Mouse (Mus musculus): ENCODE data around the gene Cyth2. TPM values are rescaled to one million over a fixed set of nuclear protein-coding genes. Genes with fewer than 3 reads are reported as not detected.

Gene Cyth2
- 230 and 274 TPM in 2 replicates for polyA plus RNA-seq (2012; rRNA removed)

DNA sequence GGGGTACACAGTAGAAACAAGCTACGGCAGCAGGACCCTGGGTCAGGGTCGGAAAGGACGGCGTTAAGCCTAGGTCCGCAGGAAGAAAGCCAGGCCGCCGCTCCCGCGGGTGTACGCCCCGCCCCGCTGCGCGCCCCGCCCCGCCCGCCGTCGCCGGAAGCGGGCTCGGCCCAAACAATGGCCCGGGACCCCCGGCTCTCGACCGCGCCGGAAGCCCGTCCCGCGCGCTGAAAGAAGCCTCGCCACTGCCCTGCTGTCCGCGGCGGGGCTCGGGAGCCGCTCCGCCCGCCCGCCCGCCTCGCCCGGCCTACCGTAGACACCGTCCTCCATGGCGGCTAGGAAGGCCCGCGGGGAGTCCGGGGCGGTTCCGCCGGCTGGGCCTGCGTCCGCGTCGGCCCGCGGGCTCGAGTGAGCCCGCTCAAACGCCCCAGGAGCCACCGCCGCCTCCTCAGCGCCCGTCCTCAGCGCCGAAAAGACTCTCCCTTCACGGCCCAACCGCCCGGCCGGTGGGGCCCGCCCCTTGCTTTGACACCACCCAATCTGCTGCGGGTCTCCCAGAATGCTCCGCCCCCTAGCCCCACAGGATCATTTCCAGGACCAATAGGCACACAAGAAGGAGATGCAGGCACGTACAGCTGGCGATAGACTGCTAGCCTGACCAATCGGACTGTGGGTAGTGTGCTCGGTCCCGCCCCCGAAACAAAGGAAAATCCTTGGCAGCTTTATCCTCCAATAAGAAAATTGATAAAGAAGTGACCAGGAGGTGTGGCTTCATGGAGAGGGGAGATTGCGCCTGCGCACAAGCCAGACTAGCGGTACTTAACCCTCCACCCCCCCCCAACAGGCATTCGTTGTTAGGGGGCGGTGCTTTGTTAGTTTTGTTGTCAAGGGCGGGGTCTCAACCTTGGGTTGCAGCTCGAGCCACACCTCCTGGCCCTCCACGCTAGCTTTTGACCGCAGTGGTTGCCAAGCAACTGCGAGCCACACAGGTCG, at the start of gene Cyth2:
Gene Cyth2, minus strand, starts transcription at position 795 of the 993 bp plus-strand sequence.

DNA sequence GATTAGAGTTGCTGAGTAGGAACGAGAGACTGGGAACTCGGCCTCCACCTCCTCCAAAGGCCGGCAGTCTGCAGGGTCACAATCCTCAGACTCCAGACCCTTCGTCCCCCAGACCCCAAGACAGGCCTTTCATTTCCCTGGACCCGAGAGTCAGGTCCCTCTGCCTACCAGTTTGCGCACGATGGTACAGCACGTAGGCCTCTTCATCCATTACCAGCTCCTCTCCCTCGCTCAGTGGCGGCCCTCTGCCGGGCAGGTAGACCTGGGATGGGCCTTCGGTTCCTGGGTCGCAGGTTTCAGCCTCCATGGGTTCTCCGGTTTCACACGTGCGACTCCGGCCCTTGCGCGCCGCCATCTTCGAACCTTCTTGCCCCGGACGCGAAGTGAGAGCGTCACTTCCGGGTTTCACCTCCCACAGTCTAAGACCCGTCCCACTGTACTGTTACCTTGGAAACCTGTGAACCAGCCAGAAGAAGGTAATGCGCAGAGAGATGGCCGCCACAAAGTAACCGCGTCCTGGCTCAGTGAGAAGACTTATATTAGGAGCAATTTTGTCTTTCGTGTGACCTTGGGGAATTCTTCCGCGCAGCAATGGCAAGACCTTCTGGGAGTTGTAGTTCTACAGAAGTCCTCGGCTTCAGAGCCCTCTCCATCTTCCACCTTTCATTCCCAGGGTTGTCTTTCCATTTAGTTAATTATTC, 16.2 kb upstream of the Cyth2 start, which contains the start of gene Grwd1:
Gene Grwd1, minus strand, starts transcription at position 518 of the 701 bp plus-strand sequence.

GRCm38 (mm10) chr7:45824598-45824997, 10.2 kb upstream of the Cyth2 start, which contains the start of gene Kcnj14:
TSS of gene Kcnj14 (minus strand) at chr7:45824782.

DNA sequence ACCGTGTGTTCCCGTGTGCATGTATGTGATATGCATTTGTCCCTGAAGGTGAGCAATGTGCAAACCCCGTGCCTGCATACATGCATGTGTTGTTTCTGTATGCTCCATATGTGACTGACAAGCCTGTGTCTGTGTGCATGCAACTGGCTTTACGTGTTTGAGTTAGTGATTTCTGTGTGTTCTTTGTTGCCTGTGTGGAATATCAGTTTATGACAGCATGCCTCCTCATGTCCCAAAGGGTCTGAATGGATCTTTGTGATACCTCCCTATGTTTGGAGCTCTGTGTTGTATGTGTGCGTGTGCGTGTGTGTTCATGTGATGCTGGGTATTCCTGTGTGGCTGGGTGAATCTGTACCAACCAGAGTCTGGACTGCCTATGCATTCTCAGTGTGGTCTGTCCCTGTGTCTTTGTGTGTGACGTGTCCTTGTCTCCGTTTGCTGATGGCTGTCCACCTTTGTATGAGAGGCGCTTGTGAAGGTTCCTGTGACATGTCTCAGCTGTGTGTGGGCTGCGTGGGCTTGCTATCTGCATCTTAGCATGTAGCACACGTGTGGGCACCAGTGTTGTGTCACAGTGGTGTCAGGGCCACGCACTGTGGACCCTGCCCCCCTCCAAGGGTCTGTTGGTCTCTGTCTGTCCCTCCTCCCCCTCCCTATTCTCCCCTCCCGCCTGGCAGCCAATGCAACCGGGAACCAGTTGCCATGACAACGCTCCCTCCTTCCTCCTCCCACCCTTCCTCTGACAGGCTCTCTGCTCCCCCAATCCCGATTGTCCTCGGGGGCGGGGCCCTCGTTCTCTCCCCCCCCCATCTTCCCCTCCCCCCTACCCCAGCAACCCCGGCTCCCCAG, 29.6 kb downstream of the Cyth2 start, which contains the start of gene Sult2b1:
Gene Sult2b1, minus strand, starts transcription at position 146 of the 849 bp plus-strand sequence.

GRCm38 (mm10) chr7:45783511-45784091, 30.8 kb downstream of the Cyth2 start, which contains the start of gene Lmtk3:
TSS of gene Lmtk3 (plus strand) at chr7:45783738.

Other genes starting within 250 kb of the Cyth2 start
- 31.0 and 38.8 TPM in 2 replicates for gene Bcat2, start 244.4 kb downstream of the Cyth2 start, polyA plus RNA-seq (2012; rRNA removed)
- 0.23 TPM in 1 of 2 replicates, not detected in the other for gene Fgf21, start 199.1 kb downstream of the Cyth2 start, polyA plus RNA-seq (2012; rRNA removed)
- gene Fut1, start 197.3 kb downstream of the Cyth2 start, polyA plus RNA-seq (2012; rRNA removed) = 0.02 and 0.43 TPM in 2 replicates
- 0.14 and 0.28 TPM in 2 replicates for gene Izumo1, start 192.8 kb downstream of the Cyth2 start, polyA plus RNA-seq (2012; rRNA removed)
- 12.3 and 14.3 TPM in 2 replicates for gene Rasip1, start 187.1 kb downstream of the Cyth2 start, polyA plus RNA-seq (2012; rRNA removed)
- gene Mamstr, start 174.6 kb downstream of the Cyth2 start, polyA plus RNA-seq (2012; rRNA removed) = 3.5 and 7.4 TPM in 2 replicates
- 0.06 and 0.24 TPM in 2 replicates for gene Fut2, start 148.2 kb downstream of the Cyth2 start, polyA plus RNA-seq (2012; rRNA removed)
- gene Ntn5, start 130.6 kb downstream of the Cyth2 start, polyA plus RNA-seq (2012; rRNA removed) = 2.0 and 3.1 TPM in 2 replicates
- gene Sec1, start 120.2 kb downstream of the Cyth2 start, polyA plus RNA-seq (2012; rRNA removed) = 0.95 and 2.1 TPM in 2 replicates
- gene Car11, start 114.7 kb downstream of the Cyth2 start, polyA plus RNA-seq (2012; rRNA removed) = 92.3 and 104 TPM in 2 replicates
- 9.3 and 11.5 TPM in 2 replicates for gene Dbp, start 109.5 kb downstream of the Cyth2 start, polyA plus RNA-seq (2012; rRNA removed)
- gene Rpl18, start 99.1 kb downstream of the Cyth2 start, polyA plus RNA-seq (2012; rRNA removed) = 985 and 996 TPM in 2 replicates
- gene Sphk2, start 96.6 kb downstream of the Cyth2 start, polyA plus RNA-seq (2012; rRNA removed) = 29.4 and 30.0 TPM in 2 replicates
- 0.60 and 0.77 TPM in 2 replicates for gene Fam83e, start 93.4 kb downstream of the Cyth2 start, polyA plus RNA-seq (2012; rRNA removed)
- not detected in 2 replicates for gene Spaca4, start 88.8 kb downstream of the Cyth2 start, polyA plus RNA-seq (2012; rRNA removed)
- 250 and 252 TPM in 2 replicates for gene Lmtk3, start 30.8 kb downstream of the Cyth2 start, polyA plus RNA-seq (2012; rRNA removed)
- gene Sult2b1, start 29.9 kb downstream of the Cyth2 start, polyA plus RNA-seq (2012; rRNA removed) = 1.2 and 2.1 TPM in 2 replicates
- gene Kcnj14, start 10.2 kb upstream of the Cyth2 start, polyA plus RNA-seq (2012; rRNA removed) = 0.96 and 1.5 TPM in 2 replicates
- gene Grwd1, start 16.4 kb upstream of the Cyth2 start, polyA plus RNA-seq (2012; rRNA removed) = 20.9 and 23.6 TPM in 2 replicates
- gene Kdelr1, start 58.2 kb upstream of the Cyth2 start, polyA plus RNA-seq (2012; rRNA removed) = 157 and 187 TPM in 2 replicates
- 12.8 and 18.8 TPM in 2 replicates for gene Grin2d, start 63.8 kb upstream of the Cyth2 start, polyA plus RNA-seq (2012; rRNA removed)
- gene Syngr4, start 82.1 kb upstream of the Cyth2 start, polyA plus RNA-seq (2012; rRNA removed) = 0.14 and 0.59 TPM in 2 replicates
- 16.2 and 16.5 TPM in 2 replicates for gene Tmem143, start 82.4 kb upstream of the Cyth2 start, polyA plus RNA-seq (2012; rRNA removed)
- 25.6 and 55.8 TPM in 2 replicates for gene Emp3, start 106.8 kb upstream of the Cyth2 start, polyA plus RNA-seq (2012; rRNA removed)
- 6.0 and 7.2 TPM in 2 replicates for gene Ccdc114, start 109.5 kb upstream of the Cyth2 start, polyA plus RNA-seq (2012; rRNA removed)
- 1.4 and 1.5 TPM in 2 replicates for gene Abcc6, start 215.7 kb upstream of the Cyth2 start, polyA plus RNA-seq (2012; rRNA removed)
- gene Nomo1, start 219.1 kb upstream of the Cyth2 start, polyA plus RNA-seq (2012; rRNA removed) = 39.8 and 43.8 TPM in 2 replicates

Data from central nervous system, embryonic 14 days (tissue).